Mouse (Mus musculus) bone marrow macrophage, adult 2 months (primary cell): ENCODE data around the gene Rfc5. TPM values are rescaled to one million over a fixed set of nuclear protein-coding genes. Genes with fewer than 3 reads are reported as not detected.
"Not testable (repeated sequence)": the region's sequence is repeated elsewhere in the genome, so short reads cannot be mapped to it uniquely, and the experiment has no call there.

Experiments
- H3K27ac ChIP-seq: 2 replicates; pipeline ENCODE4 v1.5.1; 2012; ENCODE audit warnings: low read depth, low read length; ENCODE audit not compliant: insufficient read depth
- H3K4me1 ChIP-seq: 2 replicates; pipeline ENCODE4 v1.6.1; 2012; ENCODE audit warnings: low read length; ENCODE audit not compliant: control insufficient read depth, insufficient read depth
- H3K4me3 ChIP-seq: 2 replicates; pipeline ENCODE4 v1.5.1; 2012; ENCODE audit warnings: mild to moderate bottlenecking, low read length, moderate library complexity; ENCODE audit not compliant: insufficient read depth
- CTCF ChIP-seq: IDR thresholded peaks from 2 replicates; pipeline ENCODE4 v1.5.1; 2012; ENCODE audit warnings: low read depth, mild to moderate bottlenecking, low read length, moderate library complexity
- POLR2A ChIP-seq: IDR thresholded peaks from 2 replicates; pipeline ENCODE4 v1.6.1; 2012; ENCODE audit warnings: mild to moderate bottlenecking, low read depth, low read length, borderline replicate concordance
- polyA plus RNA-seq: library from polyadenylated mRNA; stranded (reverse); fragments of >200 nt; gene quantifications from 2 replicates; pipeline ENCODE4 v1.2.4, GENCODE M21; 2012; ENCODE audit not compliant: missing spikeins, insufficient read depth, insufficient read length

Rfc5 gene
- polyA plus RNA-seq, result 16.9 and 27.2 TPM in 2 replicates

DNA sequence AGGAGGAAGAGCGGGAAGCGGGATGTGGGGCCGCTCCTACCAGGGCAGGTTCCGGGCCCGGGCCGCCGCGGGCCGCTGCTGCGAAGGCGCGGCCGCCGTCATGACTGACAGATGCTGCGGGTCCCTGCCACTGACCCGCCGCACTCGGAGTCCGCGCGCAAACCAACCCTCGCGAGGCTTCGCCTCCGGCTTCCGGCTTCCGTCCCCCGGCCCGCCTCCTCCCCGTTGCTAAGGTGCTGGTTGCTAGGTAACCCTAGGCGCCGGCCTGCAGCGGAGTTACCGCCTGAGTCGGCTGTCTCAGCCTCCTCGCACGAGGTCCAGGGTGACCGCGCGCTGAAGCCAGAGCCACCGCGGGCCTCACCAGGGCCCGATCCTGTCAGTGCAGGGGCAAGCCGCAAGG lies at the start of gene Rfc5:
Gene Rfc5, minus strand, starts transcription at position 171 of the 400 bp plus-strand sequence.
- Histone ChIP-seq H3K4me1 (peaks cover 6% of the 10 kb centered on the region; the same call in 1 of the 2 replicates), H3K27ac (no peak within 1 kb of the TSS)
- TF ChIP-seq CTCF (no peak), POLR2A (no peak)

DNA sequence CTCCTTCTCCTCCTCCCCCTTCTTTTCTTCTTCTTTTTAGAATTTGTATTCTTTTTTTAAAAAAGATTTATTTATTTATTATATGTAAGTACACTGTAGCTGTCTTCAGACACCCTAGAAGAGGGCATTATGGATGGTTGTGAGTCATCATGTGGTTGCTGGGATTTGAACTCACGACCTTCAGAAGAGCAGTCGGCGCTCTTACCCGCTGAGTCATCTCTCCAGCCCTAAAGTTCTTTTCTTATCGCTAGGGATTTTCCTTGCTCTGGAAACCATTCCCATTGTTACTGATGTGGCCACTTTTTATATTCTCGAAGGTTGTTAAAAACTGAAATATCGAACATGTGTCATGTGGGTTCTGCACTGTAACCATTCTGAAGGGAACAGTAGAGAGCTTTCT lies 44.7 kb upstream of the Rfc5 start:
- H3K4me3 ChIP-seq, H3K27ac ChIP-seq, H3K4me1 ChIP-seq: not testable (repeated sequence)

More for the DNA sequence above, at the start of gene Rfc5:
- peak within 1 kb of the TSS; percentile 71 for H3K4me3 ChIP-seq

DNA sequence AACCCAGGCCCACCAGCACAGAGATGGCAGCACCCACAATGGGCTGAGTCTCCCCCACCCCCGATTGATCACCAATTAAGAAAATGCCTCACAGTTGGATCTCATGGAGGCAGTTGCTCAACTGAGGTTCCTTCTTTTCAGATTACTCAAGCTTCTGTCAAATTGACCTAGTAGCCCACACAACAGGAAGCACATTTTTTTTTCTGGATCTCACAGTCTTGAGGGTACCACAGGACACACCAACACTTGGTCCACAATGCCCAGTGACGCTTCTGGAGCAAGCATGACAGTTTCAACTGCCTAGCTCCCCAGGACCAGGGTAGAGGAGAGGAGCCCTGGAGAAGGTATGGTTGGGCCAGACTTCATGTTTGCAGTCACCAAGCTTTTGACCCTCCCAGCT lies 28.6 kb upstream of the Rfc5 start:
- no peak for TF ChIP-seq POLR2A
- no peak for TF ChIP-seq CTCF
- H3K4me1 ChIP-seq, result peaks cover 22% of the 10 kb centered on the region
- H3K27ac ChIP-seq, result peak overlapping the region; percentile 81
- no peak overlapping the region for H3K4me3 ChIP-seq

DNA sequence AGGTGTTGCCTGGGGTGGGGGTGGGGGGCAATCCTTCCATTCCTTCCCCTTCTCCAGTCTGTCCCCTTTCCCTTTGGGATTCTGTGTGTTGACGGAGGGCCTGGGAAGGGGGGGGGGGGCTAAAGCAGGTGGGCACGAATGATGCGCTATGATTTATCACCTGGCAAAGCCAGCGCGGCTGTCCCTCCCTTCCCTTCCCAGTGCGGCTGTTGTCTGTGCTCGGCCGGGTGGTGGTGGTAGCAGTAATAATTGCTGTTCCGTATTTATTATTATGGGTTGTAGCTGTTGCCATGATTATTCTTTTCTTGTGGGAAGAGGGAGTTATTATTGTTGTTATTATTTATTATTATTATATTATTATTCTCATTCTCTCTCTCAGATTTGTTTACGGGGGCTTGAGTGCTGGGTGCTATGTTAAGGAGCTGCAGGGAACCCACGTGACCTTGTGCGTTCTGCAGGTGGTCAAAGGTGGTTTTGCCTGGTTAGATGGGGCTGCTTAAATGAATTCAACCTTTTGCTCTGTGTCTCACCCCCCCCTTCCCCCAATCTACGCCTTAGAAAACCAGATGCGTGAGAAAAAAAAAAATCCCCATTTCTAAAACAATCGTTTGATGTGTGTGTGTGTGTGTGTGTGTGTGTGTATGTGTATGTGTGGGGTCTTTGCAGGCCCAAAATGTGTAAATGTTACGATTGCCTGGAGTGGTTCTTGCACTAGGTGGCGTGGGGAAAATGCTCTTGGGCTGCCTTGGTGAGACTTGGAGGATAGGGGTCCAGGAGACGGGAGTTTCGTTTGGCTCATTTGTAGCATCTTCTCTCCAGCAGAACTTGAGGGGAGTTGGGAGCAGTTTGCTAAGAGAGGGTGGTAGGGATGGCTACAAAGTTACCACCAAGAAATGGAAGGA lies 26.4 kb upstream of the Rfc5 start:
- H3K4me1 ChIP-seq, result peaks cover 22% of the 10 kb centered on the region
- no peak for TF ChIP-seq CTCF
- no peak for TF ChIP-seq POLR2A
- H3K4me3 ChIP-seq, result no peak overlapping the region
- H3K27ac ChIP-seq, result no peak overlapping the region

DNA sequence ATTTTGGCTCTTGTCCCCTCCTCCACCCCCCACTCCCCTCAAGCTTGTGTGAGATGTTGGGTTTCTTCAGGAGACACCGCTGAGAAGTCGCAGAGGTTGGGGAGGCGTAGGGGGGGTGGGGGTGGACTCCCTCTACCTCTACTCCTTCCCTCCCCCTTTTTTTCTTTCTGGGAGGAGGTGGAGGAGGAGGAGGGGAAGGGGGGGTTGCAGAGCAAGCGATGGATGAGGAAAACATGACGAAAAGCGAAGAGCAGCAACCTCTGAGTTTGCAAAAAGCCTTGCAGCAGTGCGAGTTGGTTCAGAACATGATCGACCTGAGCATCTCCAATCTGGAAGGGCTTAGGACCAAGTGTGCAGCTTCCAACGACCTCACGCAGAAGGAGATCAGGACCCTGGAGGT lies 25.8 kb upstream of the Rfc5 start:
- Histone ChIP-seq H3K4me1 (peaks cover 18% of the 10 kb centered on the region), H3K4me3 (no peak overlapping the region), H3K27ac (no peak overlapping the region)
- TF ChIP-seq CTCF (no peak), POLR2A (no peak)

DNA sequence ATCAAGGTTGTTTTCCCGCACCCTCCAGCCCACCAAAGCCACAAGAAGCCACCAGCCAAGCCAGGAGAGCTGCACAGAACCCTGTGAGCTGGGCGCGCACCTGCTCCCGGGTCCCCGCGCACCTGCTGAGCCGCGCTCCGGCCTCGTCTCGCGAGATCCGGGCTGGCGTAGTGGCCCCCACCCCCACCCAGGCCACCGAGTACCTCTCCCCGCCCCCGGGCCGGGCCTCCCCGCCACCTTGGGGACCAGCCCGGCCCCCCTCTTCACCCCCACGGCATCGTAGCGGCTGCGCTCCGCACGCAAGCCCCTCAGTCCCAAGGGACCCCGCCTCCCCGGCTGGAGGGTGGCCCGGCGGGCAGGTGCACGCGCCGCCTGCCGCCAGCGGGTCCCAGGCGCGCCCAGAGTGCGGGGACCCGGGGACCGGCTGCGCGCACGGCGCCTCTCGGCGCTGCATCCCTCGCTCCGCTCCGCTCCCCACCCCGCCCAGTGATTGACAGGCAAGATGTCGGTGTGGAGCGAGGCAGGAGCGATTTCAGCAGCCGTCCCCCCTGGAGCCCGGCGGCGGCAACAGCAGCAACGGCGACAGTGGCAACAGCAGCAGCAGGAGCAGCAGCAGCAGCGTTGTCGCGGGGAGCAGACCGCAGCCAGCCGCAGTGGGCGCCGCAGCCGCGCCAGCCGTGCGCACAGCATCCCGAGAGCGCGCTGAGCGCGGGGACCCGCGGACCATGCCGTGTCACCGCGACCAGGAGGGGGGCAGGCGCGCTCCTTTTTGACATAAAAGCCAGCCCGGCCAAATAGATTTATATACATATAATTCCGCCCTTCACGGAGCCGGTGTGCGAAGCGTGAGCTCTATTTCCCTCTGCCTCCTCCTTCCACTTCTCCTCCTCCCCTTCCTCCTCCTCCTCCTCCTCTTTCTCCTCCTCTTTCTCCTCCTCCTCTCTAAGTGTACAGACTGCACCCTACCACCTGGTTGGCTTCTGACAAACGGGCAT lies 25.0 kb upstream of the Rfc5 start, which contains the start of gene Ksr2:
Gene Ksr2, plus strand, starts transcription at position 494 of the 995 bp plus-strand sequence.
- TF ChIP-seq POLR2A, result no peak
- no peak for TF ChIP-seq CTCF
- Histone ChIP-seq H3K27ac (no peak within 1 kb of the TSS), H3K4me1 (peaks cover 14% of the 10 kb centered on the region), H3K4me3 (peak within 1 kb of the TSS; percentile 76)

DNA sequence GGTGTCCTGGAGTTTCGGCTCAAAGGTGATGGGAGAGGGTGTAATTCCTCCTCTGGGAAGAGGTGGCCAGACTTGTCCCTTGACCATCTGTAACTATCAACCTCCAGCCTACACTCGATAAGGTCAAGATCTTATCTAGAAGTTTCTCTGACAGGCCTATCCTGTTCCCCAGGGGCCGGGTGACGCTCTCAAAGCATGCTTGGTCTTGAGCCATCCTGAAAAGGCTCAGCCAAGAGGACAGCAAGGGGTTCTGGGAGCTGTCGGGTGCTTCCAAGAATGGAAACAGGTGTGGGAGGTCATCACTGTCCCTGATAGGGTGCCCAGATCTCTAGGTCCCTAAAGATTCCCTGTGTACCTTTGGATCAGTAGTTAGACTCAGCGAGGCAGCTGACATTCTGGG lies 20.5 kb upstream of the Rfc5 start:
- Histone ChIP-seq H3K4me1 (no peaks in the 10 kb centered on the region), H3K4me3 (no peak overlapping the region), H3K27ac (no peak overlapping the region)
- TF ChIP-seq POLR2A, result no peak
- TF ChIP-seq CTCF, result no peak

DNA sequence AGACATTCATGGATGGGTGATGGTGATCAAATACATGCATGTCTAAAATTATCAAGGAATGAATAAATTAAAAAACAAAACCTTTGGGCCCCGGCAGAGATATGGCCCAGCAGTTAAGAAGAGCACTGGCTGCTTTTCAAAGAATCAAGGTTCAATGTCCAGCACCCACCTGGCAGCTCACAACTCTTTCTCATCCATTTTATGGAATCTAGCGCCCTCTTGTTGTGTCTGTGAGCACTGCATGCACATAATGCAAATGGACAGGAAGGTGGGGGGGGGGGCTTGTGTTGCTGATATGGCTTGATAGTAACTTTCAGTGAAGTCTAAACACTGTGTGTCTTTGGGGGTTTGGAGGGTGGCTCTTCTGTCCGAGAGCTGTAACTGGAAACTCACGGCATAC lies 19.4 kb upstream of the Rfc5 start:
- peak; percentile 50; the same call in 1 of the 2 replicates for TF ChIP-seq CTCF
- no peak for TF ChIP-seq POLR2A
- no peaks in the 10 kb centered on the region for H3K4me1 ChIP-seq
- no peak overlapping the region for H3K27ac ChIP-seq
- no peak overlapping the region for H3K4me3 ChIP-seq

DNA sequence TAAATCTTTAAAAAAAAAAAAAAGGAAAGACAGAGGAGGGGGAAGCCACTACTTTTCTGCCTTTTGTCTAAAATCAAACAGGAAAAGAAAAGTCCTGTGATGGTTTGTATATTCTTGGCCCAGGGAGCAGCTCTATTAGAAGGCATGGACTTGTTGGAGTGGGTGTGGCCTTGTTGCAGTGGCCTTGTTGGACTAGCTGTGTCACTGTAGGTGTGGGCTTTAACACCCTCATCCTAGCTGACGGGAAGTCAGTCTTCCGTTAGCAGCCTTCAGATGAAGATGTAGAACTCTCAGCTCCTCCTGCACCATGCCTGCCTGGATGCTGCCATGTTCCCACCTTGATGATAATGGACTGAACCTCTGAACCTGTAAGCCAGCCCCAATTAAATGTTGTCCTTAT lies 15.8 kb upstream of the Rfc5 start:
- not testable (repeated sequence) for H3K4me3 ChIP-seq, H3K4me1 ChIP-seq, H3K27ac ChIP-seq
